Mouse (Mus musculus) liver, embryonic 14.5 days (tissue): ENCODE measurements at regions not wholly inside any gene's neighbourhood (a gene's known extent, or its start where the extent isn't known, plus 50 kb on each side); places are given as distances from the start of the nearest gene placed in this dataset.

Source experiments
- ATAC-seq: fragments of 200-750 bp; cut with Nextera tagmentation; 2 replicates; pipeline ENCODE4 v1.8.0; 2017; ENCODE audit warnings: moderate number of reproducible peaks, mild to moderate bottlenecking, moderate library complexity; ENCODE audit not compliant: insufficient read depth
- DNase-seq, 3 experiments: peaks; one replicate each; pipeline ENCODE4 v3.0.0-alpha.2; 2012 to 2013; ENCODE audit warnings: low read depth in 3 of 3, low spot score in 3 of 3
- H3K27ac ChIP-seq: fragments of 300-500 bp; sonication (generic); 2 replicates; pipeline ENCODE4 v1.5.1; 2014; ENCODE audit warnings: moderate library complexity, mild to moderate bottlenecking, control low read depth, inconsistent platforms
- H3K27me3 ChIP-seq: fragments of 300-500 bp; sonication (generic); 2 replicates; pipeline ENCODE4 v1.6.1; 2014; ENCODE audit warnings: mild to moderate bottlenecking, low read length, moderate library complexity; ENCODE audit not compliant: control insufficient read depth, insufficient read depth
- H3K36me3 ChIP-seq: fragments of 300-500 bp; sonication (generic); replicated peaks from 2 replicates; pipeline ENCODE4 v1.6.1; 2014; ENCODE audit warnings: low read depth; ENCODE audit not compliant: control insufficient read depth, insufficient read depth
- H3K4me1 ChIP-seq, 2 experiments: fragments of 200-500 bp in 1 of 2; fragments of 300-500 bp in 1 of 2; sonication (generic) in 1 of 2; replicated peaks; 2 replicates each; pipeline ENCODE4 v1.6.1; 2012 to 2014; ENCODE audit warnings: antibody characterized with exemption in 1 of 2, inconsistent platforms in 1 of 2, low read length in 1 of 2; ENCODE audit not compliant: control insufficient read depth in 2 of 2, insufficient read depth in 2 of 2
- H3K4me2 ChIP-seq: fragments of 300-500 bp; sonication (generic); 2 replicates; pipeline ENCODE4 v1.6.1; 2014; ENCODE audit warnings: low read depth, mild to moderate bottlenecking, control low read depth, moderate library complexity
- H3K4me3 ChIP-seq, 2 experiments: fragments of 200-500 bp in 1 of 2; fragments of 300-500 bp in 1 of 2; sonication (generic) in 1 of 2; 2 replicates each; pipeline ENCODE4 v1.5.1; 2012 to 2014; ENCODE audit warnings: low read depth in 2 of 2, low read length in 2 of 2, mild to moderate bottlenecking in 2 of 2, control low read depth in 1 of 2, inconsistent platforms in 1 of 2, moderate library complexity in 1 of 2; ENCODE audit not compliant: insufficient read depth in 1 of 2
- H3K9ac ChIP-seq: fragments of 300-500 bp; sonication (generic); replicated peaks from 2 replicates; pipeline ENCODE4 v1.6.1; 2014; ENCODE audit warnings: mild to moderate bottlenecking, control low read depth, moderate library complexity
- H3K9me3 ChIP-seq: fragments of 300-500 bp; sonication (generic); 2 replicates; pipeline ENCODE4 v1.6.1; 2016; ENCODE audit warnings: low read length, mixed read lengths; ENCODE audit not compliant: control insufficient read depth
- CTCF ChIP-seq: IDR thresholded peaks from 2 replicates; pipeline ENCODE4 v1.5.1; 2016; ENCODE audit warnings: antibody characterized with exemption, low read depth, control low read depth
- EP300 ChIP-seq: IDR thresholded peaks from 2 replicates; pipeline ENCODE4 v1.6.1; 2016; ENCODE audit warnings: antibody characterized with exemption, low read depth
- WGBS: fragments of 180-500 bp; shearing (Covaris S2); extraction: QIAGEN DNeasy Blood & Tissue Kit; methylation state at CpG from one replicate; pipeline ENCODE4 v1.1.7; 2014; ENCODE audit not compliant: insufficient replicate concordance; 5-methylcytosine and 5-hydroxymethylcytosine counted together

- H3K4me2 ChIP-seq, result no peak overlapping the region
- H3K9ac ChIP-seq, result no peak overlapping the region
- DNase-seq, result no peak
- ATAC-seq, result no peak
- no peaks in the 10 kb centered on the region for H3K4me1 ChIP-seq
- no peak overlapping the region for H3K27ac ChIP-seq
- no peak overlapping the region for H3K4me3 ChIP-seq
- 58% methylated on average over 14 of the region's 14 CpGs for WGBS
- no peaks in the 10 kb centered on the region for H3K9me3 ChIP-seq
- H3K36me3 ChIP-seq, result no peaks in the 10 kb centered on the region
- no peaks in the 10 kb centered on the region for H3K27me3 ChIP-seq
- no peak for TF ChIP-seq EP300
- no peak for TF ChIP-seq CTCF
Measured at GRCm38 (mm10) chr13:69991892-69992261, 189.7 kb downstream of the Med10 start.

DNA sequence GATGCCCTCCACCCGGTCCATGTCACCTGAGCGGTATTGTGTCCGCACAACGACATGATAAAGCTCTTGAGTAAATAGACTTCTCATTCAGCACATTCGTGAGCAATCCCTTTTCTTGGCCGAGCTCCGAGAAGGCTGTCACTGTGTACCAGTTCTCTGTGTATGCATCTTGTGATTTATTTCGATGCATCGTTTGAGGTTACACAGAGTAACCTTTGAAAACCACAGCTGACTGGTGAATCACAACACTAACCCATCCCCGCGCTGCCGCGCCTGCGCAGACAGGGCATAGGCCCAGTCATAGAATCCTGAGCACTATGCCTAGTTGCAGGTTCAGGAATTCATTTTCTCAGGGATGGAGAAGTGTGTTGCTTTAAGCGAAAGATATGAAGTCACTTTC, 201.4 kb downstream of the Med10 start:
- H3K4me2 ChIP-seq, result no peak overlapping the region
- H3K27me3 ChIP-seq, result no peaks in the 10 kb centered on the region
- no peaks in the 10 kb centered on the region for H3K36me3 ChIP-seq
- ATAC-seq (no peak), DNase-seq (no peak)
- no peak overlapping the region for H3K27ac ChIP-seq
- no peaks in the 10 kb centered on the region for H3K4me1 ChIP-seq
- H3K9ac ChIP-seq, result no peak overlapping the region
- WGBS, result 67% methylated on average over 15 of the region's 15 CpGs
- no peak overlapping the region for H3K4me3 ChIP-seq
- no peaks in the 10 kb centered on the region for H3K9me3 ChIP-seq
- TF ChIP-seq CTCF, result no peak

- no peak for TF ChIP-seq EP300
- TF ChIP-seq CTCF, result no peak
- DNase-seq, result no peak
- WGBS, result 35% methylated on average over 3 of the region's 3 CpGs
- no peak overlapping the region for H3K4me2 ChIP-seq
- no peaks in the 10 kb centered on the region for H3K27me3 ChIP-seq
- H3K27ac ChIP-seq, result no peak overlapping the region
- H3K9ac ChIP-seq, result no peak overlapping the region
- no peaks in the 10 kb centered on the region for H3K4me1 ChIP-seq
- H3K36me3 ChIP-seq, result no peaks in the 10 kb centered on the region
- no peaks in the 10 kb centered on the region for H3K9me3 ChIP-seq
- no peak overlapping the region for H3K4me3 ChIP-seq
- no peak for ATAC-seq
Measured at GRCm38 (mm10) chr13:70012123-70012522, 209.9 kb downstream of the Med10 start.

DNA sequence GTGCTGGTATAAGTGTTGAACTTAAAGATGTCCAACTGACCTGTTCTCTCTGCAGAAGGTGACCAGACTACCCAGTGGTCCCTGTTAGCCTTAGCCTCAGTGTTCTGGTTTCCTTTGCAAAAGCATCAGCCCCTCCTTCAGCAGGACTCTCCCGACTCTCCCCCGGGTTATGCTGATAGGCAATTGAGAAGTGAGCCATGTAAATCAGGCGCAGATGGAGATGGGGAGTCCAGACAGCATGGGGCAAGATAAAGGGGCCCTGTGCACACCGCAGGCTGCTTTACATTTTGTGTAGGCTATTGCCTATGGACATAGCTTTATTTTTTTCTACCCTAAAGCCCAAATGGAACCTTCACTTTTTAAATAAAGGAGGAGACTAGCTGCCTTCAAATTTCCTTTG, 213.0 kb downstream of the Med10 start:
- no peak for ATAC-seq
- TF ChIP-seq CTCF (no peak), EP300 (no peak)
- no peak for DNase-seq
- H3K9me3 ChIP-seq, result no peaks in the 10 kb centered on the region
- H3K4me1 ChIP-seq, result no peaks in the 10 kb centered on the region
- H3K27me3 ChIP-seq, result no peaks in the 10 kb centered on the region
- no peak overlapping the region for H3K4me2 ChIP-seq
- 36% methylated on average over 4 of the region's 4 CpGs for WGBS
- H3K27ac ChIP-seq, result no peak overlapping the region
- H3K36me3 ChIP-seq, result no peaks in the 10 kb centered on the region
- H3K9ac ChIP-seq, result no peak overlapping the region
- no peak overlapping the region for H3K4me3 ChIP-seq

GRCm38 (mm10) chr13:70017535-70017934, 215.3 kb downstream of the Med10 start:
- 54% methylated on average over 5 of the region's 5 CpGs for WGBS
- Histone ChIP-seq H3K27ac (no peak overlapping the region), H3K9me3 (no peaks in the 10 kb centered on the region), H3K4me1 (no peaks in the 10 kb centered on the region), H3K27me3 (no peaks in the 10 kb centered on the region), H3K9ac (no peak overlapping the region), H3K4me2 (no peak overlapping the region), H3K4me3 (no peak overlapping the region), H3K36me3 (no peaks in the 10 kb centered on the region)
- no peak for TF ChIP-seq CTCF
- no peak for TF ChIP-seq EP300
- ATAC-seq (no peak), DNase-seq (no peak)
